Mouse (Mus musculus): ENCODE results near the gene Asap2. TPM values are rescaled to one million over a fixed set of nuclear protein-coding genes. Genes with fewer than 3 reads are reported as not detected.

The Asap2 gene
- polyA plus RNA-seq, 1 experiment from 2014 or later = 18.9 TPM

DNA sequence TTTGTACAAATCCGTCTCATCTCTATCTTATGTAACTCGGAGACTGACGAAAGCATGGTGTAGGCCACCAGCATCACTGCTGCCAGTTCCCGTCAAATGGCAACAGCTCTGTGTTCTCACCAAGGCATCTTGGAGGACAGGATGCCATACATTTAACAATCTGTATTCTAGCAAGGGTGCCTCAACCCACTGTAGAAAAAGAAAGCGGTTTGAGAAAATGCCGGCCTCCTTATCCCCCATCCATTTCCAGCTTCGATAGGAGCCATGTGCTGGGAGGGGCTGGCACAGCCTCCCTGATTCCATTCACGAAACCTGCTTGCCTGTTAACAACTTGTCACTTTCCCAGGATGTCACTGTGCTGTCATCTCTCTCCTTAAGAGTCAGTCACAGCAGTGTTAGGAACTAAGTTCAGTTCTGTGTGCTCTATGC, 163.0 kb downstream of the Asap2 start:
- no peaks in the 10 kb centered on the region for H3K27me3 ChIP-seq (ENCODE audit: control insufficient read depth, insufficient read depth, low read length)
- H3K4me1 ChIP-seq (replicated peaks; ENCODE audit: control insufficient read depth, insufficient read depth, low read length) = peaks cover 3% of the 10 kb centered on the region; the same call in 1 of the 2 replicates
- no peaks in the 10 kb centered on the region for H3K9me3 ChIP-seq (ENCODE audit: control insufficient read depth, low read length)
- no peak overlapping the region for H3K4me2 ChIP-seq (ENCODE audit: low read depth, low read length, severe bottlenecking)
- ATAC-seq (replicated peaks; ENCODE audit: low FRiP score) (no peak), DNase-seq (ENCODE audit: low spot score) (no peak)
- 79% methylated on average over 8 of the region's 8 CpGs for WGBS
- H3K9ac ChIP-seq (ENCODE audit: low read length) = no peak overlapping the region
- H3K27ac ChIP-seq (ENCODE audit: low read depth, low read length) = no peak overlapping the region
- no peak overlapping the region for H3K4me3 ChIP-seq (ENCODE audit: low read depth, low read length)
- H3K36me3 ChIP-seq (ENCODE audit: control insufficient read depth, insufficient read depth, low read length) = no peaks in the 10 kb centered on the region

DNA sequence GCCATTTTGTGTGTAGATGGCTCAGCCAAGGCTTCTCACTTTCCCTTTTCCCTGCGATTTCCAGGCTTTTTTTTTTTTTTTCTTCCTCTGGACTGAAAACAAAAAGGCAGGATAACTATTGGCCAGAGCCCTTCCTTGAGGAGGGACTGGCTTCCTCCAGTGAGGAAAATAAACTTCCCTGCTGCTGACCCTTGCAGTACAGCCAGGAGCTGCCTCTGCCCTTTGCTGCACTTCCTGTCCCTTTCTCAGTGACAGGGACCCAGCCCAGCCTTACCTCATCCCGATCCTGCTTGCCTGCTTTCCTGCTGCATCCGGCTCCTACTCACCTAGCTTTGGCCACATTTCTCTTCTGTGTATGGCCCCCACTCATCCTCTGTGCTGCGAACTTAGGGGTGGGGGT, 164.8 kb downstream of the Asap2 start:
- no peak overlapping the region for H3K27ac ChIP-seq (ENCODE audit: low read depth, low read length)
- 81% methylated on average over 4 of the region's 4 CpGs for whole genome bisulfite sequencing

DNA sequence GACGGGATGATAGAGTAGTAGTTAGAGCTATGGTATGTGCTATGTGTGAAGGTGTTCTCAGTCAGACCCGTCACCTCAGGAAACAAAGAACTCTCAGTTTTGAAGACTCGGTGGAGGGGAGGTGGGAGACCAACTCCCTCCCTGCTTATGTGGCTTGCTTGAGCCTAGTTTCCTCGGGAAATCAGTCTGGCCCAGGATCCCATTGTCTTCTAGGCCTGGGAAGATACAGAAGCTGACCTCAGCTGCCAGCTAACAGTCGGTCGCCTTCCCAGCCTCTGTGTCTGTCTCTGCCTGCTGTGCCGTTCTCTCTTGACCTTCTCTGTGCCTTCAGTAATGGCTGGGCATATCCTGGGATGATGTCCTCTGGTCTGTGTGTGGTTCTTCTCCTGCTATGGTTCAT, 169.0 kb downstream of the Asap2 start:
- Histone ChIP-seq H3K9me3 (ENCODE audit: control insufficient read depth, low read length) (no peaks in the 10 kb centered on the region; the same call in 1 of the 2 replicates), H3K4me2 (ENCODE audit: low read depth, low read length, severe bottlenecking) (no peak overlapping the region), H3K4me1 (replicated peaks; ENCODE audit: control insufficient read depth, insufficient read depth, low read length) (peaks cover 7% of the 10 kb centered on the region; the same call in 1 of the 2 replicates), H3K36me3 (ENCODE audit: control insufficient read depth, insufficient read depth, low read length) (no peaks in the 10 kb centered on the region), H3K27me3 (ENCODE audit: control insufficient read depth, insufficient read depth, low read length) (no peaks in the 10 kb centered on the region), H3K4me3 (ENCODE audit: low read depth, low read length) (no peak overlapping the region), H3K9ac (ENCODE audit: low read length) (no peak overlapping the region), H3K27ac (ENCODE audit: low read depth, low read length) (no peak overlapping the region)
- ATAC-seq (replicated peaks; ENCODE audit: low FRiP score) (no peak), DNase-seq (ENCODE audit: low spot score) (no peak)
- 79% methylated on average over 7 of the region's 7 CpGs for whole genome bisulfite sequencing

More for the DNA sequence above, 164.8 kb downstream of the Asap2 start:
- DNase-seq (ENCODE audit: low spot score) = no peak
- ATAC-seq (replicated peaks; ENCODE audit: low FRiP score) = no peak
- Histone ChIP-seq H3K9ac (ENCODE audit: low read length) (no peak overlapping the region), H3K36me3 (ENCODE audit: control insufficient read depth, insufficient read depth, low read length) (no peaks in the 10 kb centered on the region), H3K4me1 (replicated peaks; ENCODE audit: control insufficient read depth, insufficient read depth, low read length) (peaks cover 7% of the 10 kb centered on the region; the same call in 1 of the 2 replicates), H3K27me3 (ENCODE audit: control insufficient read depth, insufficient read depth, low read length) (no peaks in the 10 kb centered on the region), H3K4me2 (ENCODE audit: low read depth, low read length, severe bottlenecking) (no peak overlapping the region), H3K9me3 (ENCODE audit: control insufficient read depth, low read length) (no peaks in the 10 kb centered on the region), H3K4me3 (ENCODE audit: low read depth, low read length) (no peak overlapping the region)

DNA sequence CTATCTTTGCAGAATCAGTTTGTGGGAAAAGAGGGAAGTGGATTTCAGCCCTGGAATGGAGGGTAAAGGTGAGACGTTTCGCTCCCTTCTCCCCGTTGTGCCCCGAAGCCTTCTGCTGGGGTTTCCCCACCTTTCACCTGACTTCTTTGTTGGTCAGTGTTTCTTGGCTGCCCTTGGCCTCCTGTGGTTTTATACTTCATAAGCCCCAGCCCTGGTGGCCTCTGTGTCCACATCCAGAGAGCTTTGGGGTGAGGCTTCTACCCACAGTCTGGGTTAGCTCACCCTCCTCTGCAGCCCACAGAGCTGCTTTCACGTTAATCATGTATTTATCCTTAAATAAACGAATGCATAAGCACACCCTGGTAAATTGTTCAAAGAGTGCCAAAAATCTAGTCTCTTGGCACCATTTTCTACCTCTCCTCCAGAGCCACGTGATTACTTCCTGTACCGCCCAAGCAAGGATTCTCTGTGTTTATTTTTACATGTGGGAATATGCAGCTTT, 170.1 kb downstream of the Asap2 start:
- H3K4me3 ChIP-seq (ENCODE audit: low read depth, low read length) = no peak overlapping the region
- H3K27me3 ChIP-seq (ENCODE audit: control insufficient read depth, insufficient read depth, low read length) = no peaks in the 10 kb centered on the region
- no peak overlapping the region for H3K9ac ChIP-seq (ENCODE audit: low read length)
- H3K4me1 ChIP-seq (replicated peaks; ENCODE audit: control insufficient read depth, insufficient read depth, low read length) = peaks cover 5% of the 10 kb centered on the region; the same call in 1 of the 2 replicates
- no peak overlapping the region for H3K27ac ChIP-seq (ENCODE audit: low read depth, low read length)
- H3K4me2 ChIP-seq (ENCODE audit: low read depth, low read length, severe bottlenecking) = no peak overlapping the region
- ATAC-seq (replicated peaks; ENCODE audit: low FRiP score) (no peak), DNase-seq (ENCODE audit: low spot score) (no peak)
- H3K9me3 ChIP-seq (ENCODE audit: control insufficient read depth, low read length) = no peaks in the 10 kb centered on the region; the same call in 1 of the 2 replicates
- WGBS = 85% methylated on average over 8 of the region's 8 CpGs
- H3K36me3 ChIP-seq (ENCODE audit: control insufficient read depth, insufficient read depth, low read length) = no peaks in the 10 kb centered on the region

DNA sequence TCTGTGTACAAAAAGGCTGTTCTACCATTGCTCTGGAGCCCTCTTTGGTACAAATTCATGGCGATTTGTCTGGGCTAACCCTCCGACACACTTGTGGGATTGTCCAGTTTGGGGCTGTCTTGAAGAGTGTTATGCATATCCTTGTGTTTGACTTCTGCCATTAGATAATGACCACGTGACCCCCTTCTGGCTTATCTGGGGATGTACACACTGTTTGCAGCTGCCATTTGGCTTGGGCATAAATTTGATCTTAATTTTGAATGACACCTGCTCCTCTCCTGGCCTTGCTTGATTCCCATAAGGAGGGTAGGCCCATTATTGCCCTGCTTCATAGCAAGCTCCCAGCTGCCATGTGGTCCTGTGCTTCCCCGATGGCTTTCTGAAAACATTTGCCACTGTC, 171.6 kb downstream of the Asap2 start:
- H3K36me3 ChIP-seq (ENCODE audit: control insufficient read depth, insufficient read depth, low read length) = no peaks in the 10 kb centered on the region
- H3K4me1 ChIP-seq (replicated peaks; ENCODE audit: control insufficient read depth, insufficient read depth, low read length) = peaks cover 5% of the 10 kb centered on the region; the same call in 1 of the 2 replicates
- 87% methylated on average over 4 of the region's 4 CpGs for WGBS
- H3K4me2 ChIP-seq (ENCODE audit: low read depth, low read length, severe bottlenecking) = no peak overlapping the region
- H3K9me3 ChIP-seq (ENCODE audit: control insufficient read depth, low read length) = no peaks in the 10 kb centered on the region; the same call in 1 of the 2 replicates
- no peak overlapping the region for H3K27ac ChIP-seq (ENCODE audit: low read depth, low read length)
- no peak overlapping the region for H3K9ac ChIP-seq (ENCODE audit: low read length)
- DNase-seq (ENCODE audit: low spot score) (no peak), ATAC-seq (replicated peaks; ENCODE audit: low FRiP score) (no peak)
- no peak overlapping the region for H3K4me3 ChIP-seq (ENCODE audit: low read depth, low read length)
- no peaks in the 10 kb centered on the region for H3K27me3 ChIP-seq (ENCODE audit: control insufficient read depth, insufficient read depth, low read length)

DNA sequence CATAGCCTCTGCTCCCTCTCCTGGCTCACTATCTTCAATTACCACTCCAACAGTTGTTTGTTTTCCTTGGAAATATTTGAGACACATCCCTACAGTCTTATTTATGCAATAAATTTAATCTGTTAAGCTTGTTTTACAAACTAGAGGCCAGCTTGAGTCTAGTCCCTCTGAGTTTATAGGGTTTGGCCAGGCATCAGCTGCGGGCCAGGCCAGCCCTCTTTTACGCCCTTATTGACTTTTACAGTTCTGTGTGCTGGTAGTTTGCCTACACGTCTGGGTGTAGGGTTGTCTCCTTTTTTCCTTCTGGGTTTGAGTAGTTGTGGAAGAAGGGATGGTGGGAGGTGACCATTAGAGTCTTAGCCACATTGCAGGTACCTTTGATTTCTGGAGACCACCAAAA, 173.4 kb downstream of the Asap2 start:
- Histone ChIP-seq H3K27me3 (ENCODE audit: control insufficient read depth, insufficient read depth, low read length) (no peaks in the 10 kb centered on the region), H3K4me3 (ENCODE audit: low read depth, low read length) (no peak overlapping the region), H3K36me3 (ENCODE audit: control insufficient read depth, insufficient read depth, low read length) (no peaks in the 10 kb centered on the region), H3K9ac (ENCODE audit: low read length) (no peak overlapping the region), H3K4me2 (ENCODE audit: low read depth, low read length, severe bottlenecking) (no peak overlapping the region), H3K9me3 (ENCODE audit: control insufficient read depth, low read length) (no peaks in the 10 kb centered on the region; the same call in 1 of the 2 replicates), H3K4me1 (replicated peaks; ENCODE audit: control insufficient read depth, insufficient read depth, low read length) (peaks cover 5% of the 10 kb centered on the region; the same call in 1 of the 2 replicates), H3K27ac (ENCODE audit: low read depth, low read length) (no peak overlapping the region)
- 89% methylated on average over 3 of the region's 3 CpGs for WGBS
- ATAC-seq (replicated peaks; ENCODE audit: low FRiP score) = no peak
- no peak for DNase-seq (ENCODE audit: low spot score)

DNA sequence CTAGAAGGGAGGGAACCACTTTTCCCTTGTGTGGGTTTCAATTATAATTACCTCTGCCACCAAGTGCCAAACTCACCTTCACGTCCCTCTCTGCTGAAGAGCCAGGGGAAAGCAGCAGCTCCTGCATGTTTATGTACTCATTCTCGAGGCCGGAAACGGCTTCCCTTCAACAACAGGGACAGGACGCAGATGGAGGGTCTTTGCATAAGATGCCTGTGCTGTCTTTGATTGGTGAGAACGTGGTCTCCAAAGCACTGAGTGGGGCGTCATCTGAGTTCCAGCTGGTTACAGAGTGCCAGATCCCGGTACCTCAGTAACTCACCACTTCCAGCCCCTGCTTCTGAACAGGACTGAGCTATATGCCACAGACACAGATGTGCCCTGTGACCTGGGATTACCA, 174.0 kb downstream of the Asap2 start:
- ATAC-seq (replicated peaks; ENCODE audit: low FRiP score) (no peak), DNase-seq (ENCODE audit: low spot score) (no peak)
- 84% methylated on average over 8 of the region's 8 CpGs for WGBS
- H3K27me3 ChIP-seq (ENCODE audit: control insufficient read depth, insufficient read depth, low read length) = no peaks in the 10 kb centered on the region
- H3K36me3 ChIP-seq (ENCODE audit: control insufficient read depth, insufficient read depth, low read length) = no peaks in the 10 kb centered on the region; the same call in 1 of the 2 replicates
- no peak overlapping the region for H3K9ac ChIP-seq (ENCODE audit: low read length)
- no peak overlapping the region for H3K4me3 ChIP-seq (ENCODE audit: low read depth, low read length)
- H3K9me3 ChIP-seq (ENCODE audit: control insufficient read depth, low read length) = no peaks in the 10 kb centered on the region; the same call in 1 of the 2 replicates
- no peak overlapping the region for H3K27ac ChIP-seq (ENCODE audit: low read depth, low read length)
- H3K4me2 ChIP-seq (ENCODE audit: low read depth, low read length, severe bottlenecking) = no peak overlapping the region
- peaks cover 3% of the 10 kb centered on the region; the same call in 1 of the 2 replicates for H3K4me1 ChIP-seq (replicated peaks; ENCODE audit: control insufficient read depth, insufficient read depth, low read length)

DNA sequence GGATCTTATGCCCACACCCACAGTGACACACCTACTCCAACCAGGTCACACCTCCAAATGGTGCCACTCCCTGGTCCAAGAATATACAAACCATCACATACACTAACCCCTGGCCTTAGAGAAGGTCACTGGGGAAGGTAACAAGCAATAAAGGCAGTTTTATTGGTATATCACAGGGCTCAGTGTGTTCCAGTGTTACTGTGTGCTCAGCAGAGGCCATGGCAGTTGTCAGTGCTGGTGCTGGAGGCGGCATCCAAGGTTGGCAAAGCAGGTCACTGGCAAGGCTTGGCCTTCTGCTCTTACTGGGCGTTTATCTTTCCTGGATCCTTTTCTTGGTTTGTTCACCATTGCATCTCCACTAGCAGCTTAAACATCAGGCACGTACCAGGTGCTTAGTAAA, 174.9 kb downstream of the Asap2 start:
- no peak for ATAC-seq (replicated peaks; ENCODE audit: low FRiP score)
- H3K9ac ChIP-seq (ENCODE audit: low read length) = no peak overlapping the region
- H3K4me1 ChIP-seq (replicated peaks; ENCODE audit: control insufficient read depth, insufficient read depth, low read length) = no peaks in the 10 kb centered on the region; the same call in 1 of the 2 replicates
- H3K27me3 ChIP-seq (ENCODE audit: control insufficient read depth, insufficient read depth, low read length) = no peaks in the 10 kb centered on the region
- no peak overlapping the region for H3K27ac ChIP-seq (ENCODE audit: low read depth, low read length)
- H3K4me2 ChIP-seq (ENCODE audit: low read depth, low read length, severe bottlenecking) = no peak overlapping the region
- no peak for DNase-seq (ENCODE audit: low spot score)
- no peaks in the 10 kb centered on the region; the same call in 1 of the 2 replicates for H3K9me3 ChIP-seq (ENCODE audit: control insufficient read depth, low read length)
- no peak overlapping the region for H3K4me3 ChIP-seq (ENCODE audit: low read depth, low read length)
- no peaks in the 10 kb centered on the region; the same call in 1 of the 2 replicates for H3K36me3 ChIP-seq (ENCODE audit: control insufficient read depth, insufficient read depth, low read length)
- WGBS = 88% methylated on average over 3 of the region's 3 CpGs

DNA sequence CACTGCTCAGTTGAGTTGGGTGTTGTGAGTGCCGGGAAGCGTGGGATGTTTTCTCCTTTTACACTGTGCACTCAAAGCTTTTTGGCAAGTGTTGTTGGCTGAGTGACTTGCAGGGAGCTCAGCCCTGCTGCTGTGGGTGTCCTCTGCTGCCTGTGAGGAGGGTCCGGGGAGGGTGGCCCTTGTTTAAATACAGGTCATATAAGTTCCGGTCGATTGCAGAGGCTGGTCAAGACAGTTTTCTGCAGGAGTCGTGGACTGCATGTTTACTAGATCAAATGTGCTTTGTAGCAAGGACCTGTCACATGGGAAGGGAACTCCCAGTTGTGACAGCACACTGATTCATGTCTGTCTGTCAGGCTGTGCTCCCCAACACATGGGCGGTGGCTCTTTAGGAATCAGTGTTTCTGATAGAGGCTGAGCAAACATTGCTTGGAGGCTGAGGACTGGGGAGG, 175.7 kb downstream of the Asap2 start:
- 81% methylated on average over 7 of the region's 7 CpGs for whole genome bisulfite sequencing
- Histone ChIP-seq H3K27ac (ENCODE audit: low read depth, low read length) (no peak overlapping the region), H3K4me3 (ENCODE audit: low read depth, low read length) (no peak overlapping the region), H3K4me2 (ENCODE audit: low read depth, low read length, severe bottlenecking) (no peak overlapping the region), H3K9me3 (ENCODE audit: control insufficient read depth, low read length) (no peaks in the 10 kb centered on the region; the same call in 1 of the 2 replicates), H3K36me3 (ENCODE audit: control insufficient read depth, insufficient read depth, low read length) (no peaks in the 10 kb centered on the region; the same call in 1 of the 2 replicates), H3K27me3 (ENCODE audit: control insufficient read depth, insufficient read depth, low read length) (no peaks in the 10 kb centered on the region), H3K9ac (ENCODE audit: low read length) (no peak overlapping the region), H3K4me1 (replicated peaks; ENCODE audit: control insufficient read depth, insufficient read depth, low read length) (no peaks in the 10 kb centered on the region; the same call in 1 of the 2 replicates)
- DNase-seq (ENCODE audit: low spot score) (no peak), ATAC-seq (replicated peaks; ENCODE audit: low FRiP score) (no peak)
